Mouse (Mus musculus) heart, embryonic 14.5 days (tissue): Measurements from ENCODE around the gene Dram1. TPM values are rescaled to one million over a fixed set of nuclear protein-coding genes. Genes with fewer than 3 reads are reported as not detected.

Source experiments
- ATAC-seq: fragments of 200-750 bp; cut with Nextera tagmentation; 2 replicates; pipeline ENCODE4 v1.8.0; 2017; ENCODE audit warnings: low read depth, moderate TSS enrichment; ENCODE audit not compliant: insufficient number of reproducible peaks, insufficient read depth, low FRiP score
- H3K27ac ChIP-seq, 2 experiments: fragments of 200-500 bp in 1 of 2; fragments of 300-500 bp in 1 of 2; sonication (generic) in 1 of 2; replicated peaks in 1 of 2; 2 replicates each; pipeline ENCODE4 v1.5.1; 2012 to 2014; ENCODE audit warnings: low read depth in 2 of 2, low read length in 2 of 2, control low read depth in 1 of 2, mild to moderate bottlenecking in 1 of 2, mixed read lengths in 1 of 2; ENCODE audit not compliant: control insufficient read depth in 1 of 2, insufficient read depth in 1 of 2
- H3K27me3 ChIP-seq: fragments of 300-500 bp; sonication (generic); 2 replicates; pipeline ENCODE4 v1.6.1; 2014; ENCODE audit warnings: mild to moderate bottlenecking, low read length, control low read depth; ENCODE audit not compliant: control insufficient read depth, insufficient read depth
- H3K36me3 ChIP-seq: fragments of 300-500 bp; sonication (generic); 2 replicates; pipeline ENCODE4 v1.6.1; 2014; ENCODE audit warnings: mild to moderate bottlenecking, control low read depth, low read length, mixed read lengths; ENCODE audit not compliant: control insufficient read depth, insufficient read depth
- H3K4me1 ChIP-seq, 2 experiments: fragments of 200-500 bp in 1 of 2; fragments of 300-500 bp in 1 of 2; sonication (generic) in 1 of 2; 2 replicates each; pipeline ENCODE4 v1.6.1; 2012 to 2014; ENCODE audit warnings: low read length in 2 of 2, control low read depth in 1 of 2, mixed read lengths in 1 of 2; ENCODE audit not compliant: control insufficient read depth in 2 of 2, insufficient read depth in 2 of 2
- H3K4me2 ChIP-seq: fragments of 300-500 bp; sonication (generic); 2 replicates; pipeline ENCODE4 v1.6.1; 2014; ENCODE audit warnings: mild to moderate bottlenecking, low read length
- H3K4me3 ChIP-seq, 2 experiments: fragments of 200-500 bp in 1 of 2; fragments of 300-500 bp in 1 of 2; sonication (generic) in 1 of 2; 2 replicates each; pipeline ENCODE4 v1.5.1; 2012 to 2014; ENCODE audit warnings: low read length in 2 of 2, mild to moderate bottlenecking in 2 of 2, control low read depth in 1 of 2, low read depth in 1 of 2, moderate library complexity in 1 of 2; ENCODE audit not compliant: control insufficient read depth in 1 of 2, insufficient read depth in 1 of 2
- H3K9ac ChIP-seq: fragments of 300-500 bp; sonication (generic); 2 replicates; pipeline ENCODE4 v1.6.1; 2014; ENCODE audit warnings: mild to moderate bottlenecking, low read length
- H3K9me3 ChIP-seq: fragments of 300-500 bp; sonication (generic); 2 replicates; pipeline ENCODE4 v1.6.1; 2016; ENCODE audit warnings: low read length, control low read depth; ENCODE audit not compliant: control insufficient read depth
- WGBS: fragments of 180-500 bp; shearing (Covaris S2); extraction: QIAGEN DNeasy Blood & Tissue Kit; methylation state at CpG from one replicate; pipeline ENCODE4 v1.1.7; 2014; 5-methylcytosine and 5-hydroxymethylcytosine counted together
- polyA plus RNA-seq: library from polyadenylated mRNA; unstranded; fragments of >200 nt; fragmentation: Nextera tagmentation; extraction: Ambion mirVana; gene quantifications from 2 replicates; pipeline ENCODE4 v1.2.1, GENCODE M21; 2014

The Dram1 gene
- polyA plus RNA-seq, 1 experiment from 2014 or later = 0.74 TPM

DNA sequence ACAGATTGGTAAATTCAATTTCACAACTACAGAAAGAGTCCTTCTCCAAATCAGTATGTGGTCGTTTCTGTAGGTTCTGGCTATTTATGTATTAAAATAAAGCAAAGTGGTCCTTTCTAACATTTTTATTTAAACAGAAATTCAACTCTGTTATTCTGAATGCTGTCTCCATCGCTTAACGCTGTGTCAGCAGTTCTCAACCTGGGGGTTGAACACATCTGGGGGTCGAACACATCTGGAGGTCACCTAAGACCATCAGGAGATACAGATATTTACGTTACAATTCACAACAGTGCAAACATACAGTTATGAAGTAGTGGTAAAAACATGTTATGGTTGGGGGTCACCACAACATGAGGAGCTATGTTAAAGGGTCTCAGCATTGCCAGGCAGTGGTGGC is 104.8 kb downstream of the Dram1 start:
- ATAC-seq = no peak
- H3K27me3 ChIP-seq = no peaks in the 10 kb centered on the region
- H3K27ac ChIP-seq = no peak overlapping the region
- H3K4me3 ChIP-seq = no peak overlapping the region
- H3K4me2 ChIP-seq = no peak overlapping the region
- no peaks in the 10 kb centered on the region for H3K4me1 ChIP-seq
- H3K9me3 ChIP-seq = no peaks in the 10 kb centered on the region
- H3K36me3 ChIP-seq = no peaks in the 10 kb centered on the region
- 78% methylated on average over 5 of the region's 5 CpGs for WGBS
- H3K9ac ChIP-seq = no peak overlapping the region

Other genes starting within 250 kb of the Dram1 start
- gene Parpbp, start 232.1 kb downstream of the Dram1 start, polyA plus RNA-seq = 11.1 and 15.1 TPM in 2 replicates
- 34.5 and 39.7 TPM in 2 replicates for gene Nup37, start 232.1 kb downstream of the Dram1 start, polyA plus RNA-seq
- gene Washc3, start 178.0 kb downstream of the Dram1 start, polyA plus RNA-seq = 55.0 and 57.0 TPM in 2 replicates
- 8.7 and 9.4 TPM in 2 replicates for gene Gnptab, start 52 bp upstream of the Dram1 start, polyA plus RNA-seq
- 0.30 and 0.36 TPM in 2 replicates for gene Sycp3, start 80.5 kb upstream of the Dram1 start, polyA plus RNA-seq
- gene Chpt1, start 125.0 kb upstream of the Dram1 start, polyA plus RNA-seq = 44.5 and 55.5 TPM in 2 replicates
- 3.7 and 4.9 TPM in 2 replicates for gene Mybpc1, start 226.1 kb upstream of the Dram1 start, polyA plus RNA-seq